Mouse (Mus musculus) hindbrain, postnatal 0 days (tissue): ENCODE measurements around the gene Rpl34. TPM values are rescaled to one million over a fixed set of nuclear protein-coding genes. Genes with fewer than 3 reads are reported as not detected.

Experiments used
- ATAC-seq: fragments of 200-750 bp; cut with Nextera tagmentation; 2 replicates; pipeline ENCODE4 v1.8.0; 2017; ENCODE audit warnings: mild to moderate bottlenecking, moderate TSS enrichment, moderate library complexity
- DNase-seq: peaks from one replicate; pipeline ENCODE4 v3.0.0-alpha.2; 2015; ENCODE audit warnings: low spot score
- H3K27ac ChIP-seq: fragments of 300-500 bp; sonication (generic); 2 replicates; pipeline ENCODE4 v1.5.1; 2014; ENCODE audit warnings: mild to moderate bottlenecking
- H3K27me3 ChIP-seq: fragments of 300-500 bp; sonication (generic); 2 replicates; pipeline ENCODE4 v1.6.1; 2014; ENCODE audit warnings: low read length, mixed read lengths; ENCODE audit not compliant: insufficient read depth
- H3K36me3 ChIP-seq: fragments of 300-500 bp; sonication (generic); 2 replicates; pipeline ENCODE4 v1.6.1; 2014; ENCODE audit warnings: low read length, mixed read lengths; ENCODE audit not compliant: insufficient read depth
- H3K4me1 ChIP-seq: fragments of 300-500 bp; sonication (generic); 2 replicates; pipeline ENCODE4 v1.6.1; 2014; ENCODE audit warnings: antibody characterized with exemption, low read length, mixed read lengths; ENCODE audit not compliant: insufficient read depth
- H3K4me2 ChIP-seq: fragments of 300-500 bp; sonication (generic); 2 replicates; pipeline ENCODE4 v1.6.1; 2014; ENCODE audit warnings: low read depth, mild to moderate bottlenecking, low read length, moderate library complexity, mixed read lengths
- H3K4me3 ChIP-seq: fragments of 300-500 bp; sonication (generic); 2 replicates; pipeline ENCODE4 v1.5.1; 2014; ENCODE audit warnings: low read length
- H3K9ac ChIP-seq: fragments of 300-500 bp; sonication (generic); replicated peaks from 2 replicates; pipeline ENCODE4 v1.6.1; 2014; ENCODE audit warnings: mild to moderate bottlenecking, low read length, moderate library complexity, mixed read lengths
- H3K9me3 ChIP-seq: fragments of 300-500 bp; sonication (generic); 2 replicates; pipeline ENCODE4 v1.6.1; 2016; ENCODE audit warnings: low read length, mixed read lengths
- CTCF ChIP-seq: IDR thresholded peaks from 2 replicates; pipeline ENCODE4 v1.5.1; 2016; ENCODE audit warnings: antibody characterized with exemption, control low read depth, low read depth
- WGBS: fragments of 180-500 bp; shearing (Covaris S2); extraction: QIAGEN DNeasy Blood & Tissue Kit; methylation state at CpG from one replicate; pipeline ENCODE4 v1.1.7; 2014; 5-methylcytosine and 5-hydroxymethylcytosine counted together
- polyA plus RNA-seq: library from polyadenylated mRNA; unstranded; fragments of >200 nt; fragmentation: Nextera tagmentation; extraction: Ambion mirVana; gene quantifications from 2 replicates; pipeline ENCODE4 v1.2.1, GENCODE M21; 2015
- total RNA-seq: library from RNA; depleted of rRNA; stranded (reverse); fragments of >200 nt; gene quantifications from 2 replicates; pipeline ENCODE4 v1.2.3, GENCODE M21; 2014

Rpl34 gene
- total and polyA plus RNA-seq, 2 experiments from 2014 or later: 543 to 622 TPM

GRCm38 (mm10) chr3:130749206-130749605 is 19.0 kb upstream of the Rpl34 start:
- no peaks in the 10 kb centered on the region for H3K27me3 ChIP-seq

GRCm38 (mm10) chr3:130746673-130747619 is 16.7 kb upstream of the Rpl34 start:
- TF ChIP-seq CTCF: no peak
- ATAC-seq: no peak

More at GRCm38 (mm10) chr3:130749206-130749605, 19.0 kb upstream of the Rpl34 start:
- no peak overlapping the region for H3K4me2 ChIP-seq
- DNase-seq: no peak
- TF ChIP-seq CTCF: no peak
- no peak overlapping the region for H3K9ac ChIP-seq
- 93% methylated on average over 3 of the region's 3 CpGs for WGBS
- no peak overlapping the region for H3K27ac ChIP-seq
- H3K9me3 ChIP-seq: no peaks in the 10 kb centered on the region
- no peak for ATAC-seq
- H3K36me3 ChIP-seq: no peaks in the 10 kb centered on the region
- no peak overlapping the region for H3K4me3 ChIP-seq
- H3K4me1 ChIP-seq: no peaks in the 10 kb centered on the region

GRCm38 (mm10) chr3:130737652-130738361 is 7.6 kb upstream of the Rpl34 start:
- no peaks in the 10 kb centered on the region for H3K27me3 ChIP-seq
- ATAC-seq (no peak), DNase-seq (peak; percentile 16)
- H3K36me3 ChIP-seq: no peaks in the 10 kb centered on the region
- H3K9ac ChIP-seq: no peak overlapping the region
- no peak overlapping the region for H3K27ac ChIP-seq
- H3K4me2 ChIP-seq: peak overlapping the region; percentile 13; the same call in 1 of the 2 replicates
- 46% methylated on average over 21 of the region's 21 CpGs for WGBS
- no peaks in the 10 kb centered on the region for H3K9me3 ChIP-seq
- TF ChIP-seq CTCF: no peak
- no peak overlapping the region for H3K4me3 ChIP-seq
- H3K4me1 ChIP-seq: no peaks in the 10 kb centered on the region

More at GRCm38 (mm10) chr3:130746673-130747619, 16.7 kb upstream of the Rpl34 start:
- no peak overlapping the region for H3K27ac ChIP-seq
- H3K27me3 ChIP-seq: no peaks in the 10 kb centered on the region
- DNase-seq: no peak
- 36% methylated on average over 10 of the region's 10 CpGs for WGBS
- H3K4me3 ChIP-seq: no peak overlapping the region
- H3K4me1 ChIP-seq: no peaks in the 10 kb centered on the region
- H3K4me2 ChIP-seq: no peak overlapping the region
- H3K36me3 ChIP-seq: no peaks in the 10 kb centered on the region
- H3K9me3 ChIP-seq: no peaks in the 10 kb centered on the region
- H3K9ac ChIP-seq: no peak overlapping the region

- no peak for DNase-seq
- no peak overlapping the region for H3K4me3 ChIP-seq
- TF ChIP-seq CTCF: no peak
- no peaks in the 10 kb centered on the region for H3K9me3 ChIP-seq
- no peak for ATAC-seq
- no peaks in the 10 kb centered on the region for H3K27me3 ChIP-seq
- WGBS: 52% methylated on average over 4 of the region's 4 CpGs
- no peaks in the 10 kb centered on the region for H3K36me3 ChIP-seq
- no peak overlapping the region for H3K27ac ChIP-seq
- no peaks in the 10 kb centered on the region for H3K4me1 ChIP-seq
- H3K9ac ChIP-seq: no peak overlapping the region
- no peak overlapping the region for H3K4me2 ChIP-seq
These were observed 6.6 kb upstream of the Rpl34 start for GRCm38 (mm10) chr3:130736758-130737157.

- peak; percentile 61 for TF ChIP-seq CTCF
- Histone ChIP-seq H3K27me3 (no peaks in the 10 kb centered on the region), H3K27ac (peak overlapping the region; percentile 85), H3K9ac (peak overlapping the region; percentile 92), H3K9me3 (no peaks in the 10 kb centered on the region), H3K4me1 (no peaks in the 10 kb centered on the region; the same call in 1 of the 2 replicates), H3K4me3 (peak overlapping the region; percentile 94), H3K4me2 (peak overlapping the region; percentile 71), H3K36me3 (peaks cover 28% of the 10 kb centered on the region)
- ATAC-seq (peak; percentile 81), DNase-seq (peak; percentile 73)
- WGBS: under 1% methylated on average over 58 of the region's 58 CpGs
These were observed 568 bp downstream of the Rpl34 start for GRCm38 (mm10) chr3:130729472-130730188.

- 91% methylated on average over 4 of the region's 4 CpGs for WGBS
- H3K27me3 ChIP-seq: no peaks in the 10 kb centered on the region
- H3K27ac ChIP-seq: no peak overlapping the region
- H3K4me1 ChIP-seq: no peaks in the 10 kb centered on the region; the same call in 1 of the 2 replicates
- no peak overlapping the region for H3K9ac ChIP-seq
- H3K9me3 ChIP-seq: no peaks in the 10 kb centered on the region
- H3K4me3 ChIP-seq: no peak overlapping the region
- peaks cover 28% of the 10 kb centered on the region for H3K36me3 ChIP-seq
- no peak for TF ChIP-seq CTCF
- H3K4me2 ChIP-seq: no peak overlapping the region
- no peak for ATAC-seq
- no peak for DNase-seq
These were observed 2.5 kb downstream of the Rpl34 start for GRCm38 (mm10) chr3:130727676-130728075.
